Mouse (Mus musculus): ENCODE measurements around the gene Sephs1.
A peak's percentile ranks its signal among the peaks of the same experiment; 100 is the strongest.

Sephs1 gene

GRCm38 (mm10) chr2:4881350-4882248 is at the start of gene Sephs1:
Gene Sephs1 (plus strand): TSS chr2:4881564.
- DNase-seq = peak; percentile 85

GRCm38 (mm10) chr2:4832166-4832565 is 49.2 kb upstream of the Sephs1 start:
- DNase-seq = no peak

- DNase-seq = peak; percentile 15
Measured at GRCm38 (mm10) chr2:4849449-4849848, 31.9 kb upstream of the Sephs1 start.

- peak; percentile 62 for DNase-seq
Measured at GRCm38 (mm10) chr2:4857186-4857585, 24.2 kb upstream of the Sephs1 start.

- DNase-seq = no peak
Measured at GRCm38 (mm10) chr2:4858161-4858560, 23.2 kb upstream of the Sephs1 start.

- DNase-seq = peak; percentile 79
Measured at GRCm38 (mm10) chr2:4864008-4864816, 17.2 kb upstream of the Sephs1 start.

- DNase-seq = no peak
Measured at GRCm38 (mm10) chr2:4864817-4865296, 16.5 kb upstream of the Sephs1 start.

- DNase-seq = no peak
Measured at GRCm38 (mm10) chr2:4868028-4868725, 13.2 kb upstream of the Sephs1 start.

GRCm38 (mm10) chr2:4872740-4873139 is 8.6 kb upstream of the Sephs1 start:
- no peak for DNase-seq

- no peak for DNase-seq
Measured at GRCm38 (mm10) chr2:4873331-4873730, 8.0 kb upstream of the Sephs1 start.

GRCm38 (mm10) chr2:4875090-4875489 is 6.3 kb upstream of the Sephs1 start:
- no peak for DNase-seq

- DNase-seq = no peak
Measured at GRCm38 (mm10) chr2:4876131-4876530, 5.2 kb upstream of the Sephs1 start.

- DNase-seq = peak; percentile 43
Measured at GRCm38 (mm10) chr2:4880737-4881349, 521 bp upstream of the Sephs1 start.

- DNase-seq = peak; percentile 75
Measured at GRCm38 (mm10) chr2:4882249-4882791, 956 bp downstream of the Sephs1 start.

GRCm38 (mm10) chr2:4883009-4883704 is 1.8 kb downstream of the Sephs1 start:
- no peak for DNase-seq

GRCm38 (mm10) chr2:4886896-4887295 is 5.5 kb downstream of the Sephs1 start:
- peak; percentile 78 for DNase-seq

- DNase-seq = no peak
Measured at GRCm38 (mm10) chr2:4895598-4895997, 14.2 kb downstream of the Sephs1 start.

GRCm38 (mm10) chr2:4896970-4897369 is 15.6 kb downstream of the Sephs1 start:
- no peak for DNase-seq

GRCm38 (mm10) chr2:4900624-4901023 is 19.3 kb downstream of the Sephs1 start:
- peak; percentile 68 for DNase-seq

GRCm38 (mm10) chr2:4902346-4902745 is 21.0 kb downstream of the Sephs1 start:
- peak; percentile 72 for DNase-seq

- no peak for DNase-seq
Measured at GRCm38 (mm10) chr2:4907120-4907519, 25.8 kb downstream of the Sephs1 start.

GRCm38 (mm10) chr2:4907916-4908315 is 26.6 kb downstream of the Sephs1 start:
- no peak for DNase-seq
